Mouse (Mus musculus): Measurements from ENCODE around the gene Usb1. TPM values are rescaled to one million over a fixed set of nuclear protein-coding genes. Genes with fewer than 3 reads are reported as not detected.

Gene Usb1
- total and polyA plus RNA-seq, 3 experiments, result 36.2 to 52.5 TPM; not detected in 1

- no peak overlapping the region for H3K9ac ChIP-seq (ENCODE audit: control insufficient read depth, low read depth, low read length, poor library complexity, severe bottlenecking)
- H3K4me1 ChIP-seq (ENCODE audit: control insufficient read depth in 1 of 2, insufficient read depth in 2 of 2, low read length in 2 of 2), result peaks cover 0 to 12% of the 10 kb centered on the region in 2 experiments; a peak in 1 of 4 replicates
- TF ChIP-seq USF1 (IDR thresholded peaks at IDR 0.05; ENCODE audit: low read depth, low read length), result peak; percentile 57; the same call in 1 of the 2 replicates
- TF ChIP-seq SIN3A (IDR thresholded peaks at IDR 0.05; ENCODE audit: low read length), result no peak
- peak; percentile 32 for DNase-seq (ENCODE audit: low read depth, low spot score)
- peaks cover 0 to under 1% of the 10 kb centered on the region in 2 experiments; a peak in 1 of 4 replicates for H3K27me3 ChIP-seq (ENCODE audit: control insufficient read depth in 1 of 2, insufficient read depth in 2 of 2, low read length in 2 of 2)
- no peaks in the 10 kb centered on the region for H3K79me2 ChIP-seq (ENCODE audit: control insufficient read depth, insufficient read depth, low read length, poor library complexity)
- no peak overlapping the region for H3K27ac ChIP-seq (ENCODE audit: control insufficient read depth, low read depth, low read length)
- H3K9me3 ChIP-seq (replicated peaks; ENCODE audit: insufficient read depth, low read length), result no peaks in the 10 kb centered on the region
- H3K4me3 ChIP-seq (ENCODE audit: control insufficient read depth in 1 of 2, insufficient read depth in 1 of 2, low read depth in 2 of 2, low read length in 2 of 2), result no peak overlapping the region
- H3K36me3 ChIP-seq (ENCODE audit: control insufficient read depth in 1 of 2, insufficient read depth in 2 of 2, low read length in 2 of 2), result peaks cover 0 to 4% of the 10 kb centered on the region in 2 experiments; a peak in 2 of 4 replicates
These were observed 64.7 kb downstream of the Usb1 start for GRCm38 (mm10) chr8:95396752-95397151.

Other genes starting within 250 kb of the Usb1 start
- 9.0 and 10.6 TPM in 2 replicates for gene Kifc3, start 129.5 kb upstream of the Usb1 start, total RNA-seq (2012; rRNA removed)
- gene Kifc3, start 129.5 kb upstream of the Usb1 start, polyA plus RNA-seq (2012; ENCODE audit: insufficient read depth in 1 of 2, insufficient read length in 2 of 2, low read depth in 1 of 2, low replicate concordance in 2 of 2, missing spikeins in 1 of 2), result 10 to 100 TPM in 1 of 2 experiments, not detected in 1; 19.1 TPM
- gene Cngb1, start 25.7 kb upstream of the Usb1 start, total RNA-seq (2012; rRNA removed), result not detected in 2 replicates
- gene Cngb1, start 25.7 kb upstream of the Usb1 start, polyA plus RNA-seq (2012; ENCODE audit: insufficient read depth in 1 of 2, insufficient read length in 2 of 2, low read depth in 1 of 2, low replicate concordance in 2 of 2, missing spikeins in 1 of 2), result under 1 TPM in 1 of 2 experiments, not detected in 1; 0.03 TPM
- gene Tepp, start 21.7 kb upstream of the Usb1 start, total RNA-seq (2012; rRNA removed), result not detected in 2 replicates
- gene Tepp, start 21.7 kb upstream of the Usb1 start, polyA plus RNA-seq (2012; ENCODE audit: insufficient read depth in 1 of 2, insufficient read length in 2 of 2, low read depth in 1 of 2, low replicate concordance in 2 of 2, missing spikeins in 1 of 2), result not detected
- 1.8 and 2.0 TPM in 2 replicates for gene Zfp319, start 334 bp upstream of the Usb1 start, total RNA-seq (2012; rRNA removed)
- gene Zfp319, start 334 bp upstream of the Usb1 start, polyA plus RNA-seq (2012; ENCODE audit: insufficient read depth in 1 of 2, insufficient read length in 2 of 2, low read depth in 1 of 2, low replicate concordance in 2 of 2, missing spikeins in 1 of 2), result 1 to 10 TPM in 1 of 2 experiments, not detected in 1; 4.8 TPM
- gene Mmp15, start 20.0 kb downstream of the Usb1 start, total RNA-seq (2012; rRNA removed), result not detected in 2 replicates
- gene Mmp15, start 20.0 kb downstream of the Usb1 start, polyA plus RNA-seq (2012; ENCODE audit: insufficient read depth in 1 of 2, insufficient read length in 2 of 2, low read depth in 1 of 2, low replicate concordance in 2 of 2, missing spikeins in 1 of 2), result under 1 TPM in 1 of 2 experiments, not detected in 1; 0.01 TPM
- gene Cfap20, start 102.6 kb downstream of the Usb1 start, total RNA-seq (2012; rRNA removed), result 56.2 and 62.0 TPM in 2 replicates
- gene Cfap20, start 102.6 kb downstream of the Usb1 start, polyA plus RNA-seq (2012; ENCODE audit: insufficient read depth in 1 of 2, insufficient read length in 2 of 2, low read depth in 1 of 2, low replicate concordance in 2 of 2, missing spikeins in 1 of 2), result 100 to 1,000 TPM in 1 of 2 experiments, 10 to 100 TPM in 1; 77.7 to 281 TPM
- 42.3 and 44.0 TPM in 2 replicates for gene Csnk2a2, start 157.8 kb downstream of the Usb1 start, total RNA-seq (2012; rRNA removed)
- gene Csnk2a2, start 157.8 kb downstream of the Usb1 start, polyA plus RNA-seq (2012; ENCODE audit: insufficient read depth in 1 of 2, insufficient read length in 2 of 2, low read depth in 1 of 2, low replicate concordance in 2 of 2, missing spikeins in 1 of 2), result 100 to 1,000 TPM in 1 of 2 experiments, not detected in 1; 121 TPM
- gene Ccdc113, start 201.8 kb downstream of the Usb1 start, total RNA-seq (2012; rRNA removed), result not detected in 2 replicates
- gene Ccdc113, start 201.8 kb downstream of the Usb1 start, polyA plus RNA-seq (2012; ENCODE audit: insufficient read depth in 1 of 2, insufficient read length in 2 of 2, low read depth in 1 of 2, low replicate concordance in 2 of 2, missing spikeins in 1 of 2), result not detected
- not detected in 2 replicates for gene Prss54, start 244.1 kb downstream of the Usb1 start, total RNA-seq (2012; rRNA removed)
- gene Prss54, start 244.1 kb downstream of the Usb1 start, polyA plus RNA-seq (2012; ENCODE audit: insufficient read depth in 1 of 2, insufficient read length in 2 of 2, low read depth in 1 of 2, low replicate concordance in 2 of 2, missing spikeins in 1 of 2), result not detected

All from MEL (cell line).